In genomic region chr1:171531367-171531766, GRCm38 (mm10) we compare ENCODE assay signal across 28 mouse cellular contexts. TPM values are rescaled to one million over a fixed set of nuclear protein-coding genes. Genes with fewer than 3 reads are reported as not detected.
DNase-seq lines count a peak whose midpoint lies in the region; ATAC-seq and TF ChIP-seq lines count a peak whose summit lies in the region.
"Had no signal": no experiment of that assay in that cellular context is flagged by ENCODE, and none has a peak within 500 bp of the region (broad histone marks: within the 10 kb centered on the region; RNA-seq: fewer than 3 reads in every experiment).

No protein-coding gene starts in this region.

- ATAC-seq in megakaryocyte, adult 5-6 weeks (ENCODE audit: poor library complexity, severe bottlenecking) = no peak
- peak; percentile 9 for ATAC-seq in Patski
- no peak for ATAC-seq in midbrain, embryonic 15.5 days (replicated peaks)
- ATAC-seq: activated CD4-positive, CD25-positive, alpha-beta regulatory T cell, adult 4 months; CD4-positive, CD25-positive, alpha-beta regulatory T cell, adult 4 months had no signal

- POLR2A ChIA-PET in Patski (lab: Charles Lee) = no interaction called here

- no peak for TF ChIP-seq EP300 in MEL (IDR thresholded peaks at IDR 0.05; ENCODE audit: low read depth in 1 of 2, low read length in 2 of 2)

- no peaks in the 10 kb centered on the region for H3K36me3 ChIP-seq in megakaryocyte, embryonic 14.5 days (replicated peaks; ENCODE audit: low read length)
- no peaks in the 10 kb centered on the region for H3K36me3 ChIP-seq in testis, adult 2 months (ENCODE audit: control insufficient read depth, insufficient read depth, low read length)
- no peaks in the 10 kb centered on the region for H3K36me3 ChIP-seq in MEL (ENCODE audit: control insufficient read depth in 1 of 2, insufficient read depth in 2 of 2, low read length in 2 of 2)
- H3K36me3 ChIP-seq in midbrain, embryonic 15.5 days (replicated peaks) = no peaks in the 10 kb centered on the region
- H3K36me3 ChIP-seq: G1E had no signal

- no peak for TF ChIP-seq POLR2A in testis, adult 2 months (IDR thresholded peaks at IDR 0.05; ENCODE audit: control insufficient read depth, low read depth, low read length)
- no peak for TF ChIP-seq POLR2A in MEL (IDR thresholded peaks at IDR 0.05; ENCODE audit: control insufficient read depth in 1 of 2, insufficient read depth in 1 of 2, low read depth in 1 of 2, low read length in 2 of 2, poor library complexity in 1 of 2)

- H3K27ac ChIP-seq in testis, adult 2 months (ENCODE audit: control insufficient read depth, insufficient read depth, low read depth, low read length) = no peak overlapping the region
- no peak overlapping the region for H3K27ac ChIP-seq in MEL (ENCODE audit: control insufficient read depth, low read depth, low read length)
- no peak overlapping the region for H3K27ac ChIP-seq in midbrain, embryonic 15.5 days

- no peaks in the 10 kb centered on the region for H3K79me2 ChIP-seq in MEL (ENCODE audit: control insufficient read depth, insufficient read depth, low read length, poor library complexity)

- TF ChIP-seq CTCF in testis, adult 2 months (IDR thresholded peaks at IDR 0.05; ENCODE audit: control insufficient read depth, insufficient read depth, insufficient replicate concordance, low read depth, low read length) = 0 out of 2 replicates have a peak, but pooled peaks have one; percentile 6
- TF ChIP-seq CTCF in MEL (IDR thresholded peaks at IDR 0.05 in 2 of 3, conservative IDR thresholded peaks at IDR 0.05 in 1 of 3; ENCODE audit: control insufficient read depth in 1 of 3, insufficient read depth in 1 of 3, low read depth in 2 of 3, low read length in 3 of 3, poor library complexity in 1 of 3, severe bottlenecking in 1 of 3) = no peak
- no peak for TF ChIP-seq CTCF in Patski (IDR thresholded peaks at IDR 0.05)

- in situ Hi-C loops in Patski (cut with MboI; ENCODE audit: low pct_unique_long_range_greater_than_20kb) = no loop called here

- H3K4me2 ChIP-seq in midbrain, embryonic 15.5 days = no peak overlapping the region

- CTCF ChIA-PET in Patski (lab: Charles Lee) = interaction anchor here (2.4 kb wide), 1 partner anchor 37 kb away, joined by 8 read pairs; no protein-coding TSS in a partner anchor

- WGBS in midbrain, embryonic 15.5 days = 95% methylated on average over 4 of the region's 4 CpGs

- DNase-seq in testis, postnatal 10 days (ENCODE audit: low spot score) = no peak
- DNase-seq in MEL (ENCODE audit: low read depth, low spot score) (no peak), Patski (ENCODE audit: low read depth, low spot score) (no peak)
- DNase-seq in frontal cortex, postnatal 14 days (ENCODE audit: low spot score in 2 of 2) = no peak
- DNase-seq: adrenal gland, adult 2 months; adrenal gland, adult 8-10 months; adrenal gland, postnatal 10 days; adrenal gland, postnatal 14 days; adrenal gland, postnatal 25 days; adrenal gland, postnatal 36 days; B cell, adult 2 months; cerebellum, adult 11 months; cerebellum, adult 11-12 months; cerebellum, adult 18-20 months; cerebellum, adult 2 months had no signal

- H3K9me3 ChIP-seq in megakaryocyte, embryonic 14.5 days = no peaks in the 10 kb centered on the region
- H3K9me3 ChIP-seq in MEL (replicated peaks; ENCODE audit: insufficient read depth, low read length) = no peaks in the 10 kb centered on the region
- H3K9me3 ChIP-seq in midbrain, embryonic 15.5 days = no peaks in the 10 kb centered on the region

- peak overlapping the region; percentile 11 for H3K4me3 ChIP-seq in megakaryocyte, embryonic 14.5 days (replicated peaks)
- H3K4me3 ChIP-seq in testis, adult 2 months (ENCODE audit: control insufficient read depth, low read depth, low read length) = no peak overlapping the region
- no peak overlapping the region for H3K4me3 ChIP-seq in MEL (ENCODE audit: control insufficient read depth in 1 of 2, insufficient read depth in 1 of 2, low read depth in 2 of 2, low read length in 2 of 2)
- H3K4me3 ChIP-seq in midbrain, embryonic 15.5 days = no peak overlapping the region

- peaks cover 31% of the 10 kb centered on the region for H3K4me1 ChIP-seq in megakaryocyte, embryonic 14.5 days
- no peaks in the 10 kb centered on the region for H3K4me1 ChIP-seq in testis, adult 2 months (ENCODE audit: control insufficient read depth, insufficient read depth, low read length)
- no peaks in the 10 kb centered on the region for H3K4me1 ChIP-seq in MEL (ENCODE audit: control insufficient read depth in 1 of 2, insufficient read depth in 2 of 2, low read length in 2 of 2)
- no peaks in the 10 kb centered on the region for H3K4me1 ChIP-seq in midbrain, embryonic 15.5 days

- no peak overlapping the region for H3K9ac ChIP-seq in MEL (ENCODE audit: control insufficient read depth, low read depth, low read length, poor library complexity, severe bottlenecking)
- H3K9ac ChIP-seq in midbrain, embryonic 15.5 days = no peak overlapping the region

- peaks cover 14% of the 10 kb centered on the region for H3K27me3 ChIP-seq in megakaryocyte, embryonic 14.5 days (replicated peaks)
- H3K27me3 ChIP-seq in testis, adult 2 months (ENCODE audit: control insufficient read depth, insufficient read depth, low read length) = no peaks in the 10 kb centered on the region
- H3K27me3 ChIP-seq in MEL (ENCODE audit: control insufficient read depth in 1 of 2, insufficient read depth in 2 of 2, low read length in 2 of 2) (peaks cover 2% of the 10 kb centered on the region in 2 experiments), Patski (no peaks in the 10 kb centered on the region)
- no peaks in the 10 kb centered on the region for H3K27me3 ChIP-seq in midbrain, embryonic 15.5 days (replicated peaks)
- H3K27me3 ChIP-seq: CH12.LX had no signal

- TF ChIP-seq RAD21 in MEL (IDR thresholded peaks at IDR 0.05; ENCODE audit: low read depth, low read length) = no peak

TF ChIP-seq in MEL, 35 proteins besides CTCF, POLR2A, EP300 and RAD21:
- TF ChIP-seq ZNF384 (IDR thresholded peaks at IDR 0.05; ENCODE audit: low read depth, low read length) = no peak
- no peak for TF ChIP-seq NELFE (IDR thresholded peaks at IDR 0.05; ENCODE audit: low read depth, low read length)
- peak; percentile 85; the same call in 1 of the 2 replicates for TF ChIP-seq POLR2AphosphoS5 (IDR thresholded peaks at IDR 0.05; ENCODE audit: borderline replicate concordance, low read depth, low read length)

RNA-seq across cellular contexts. Expression of gene Itln1, which starts 3.7 kb away (rescaled TPM):
- 0.94 TPM in 1 of 2 replicates, not detected in the other for polyA plus RNA-seq in megakaryocyte, embryonic 14.5 days (2012; ENCODE audit: insufficient read depth, low replicate concordance)
- total RNA-seq in megakaryocyte, adult 5-6 weeks (2015) = not detected in 2 replicates
- not detected in 2 replicates for total RNA-seq in megakaryocyte, adult 5-6 weeks (2017)
- polyA plus RNA-seq in testis, adult 2 months (2012; rRNA removed) = 0.47 and 0.59 TPM in 2 replicates
- total RNA-seq in MEL (2012; rRNA removed) = not detected in 2 replicates
- polyA plus RNA-seq in MEL (2012; ENCODE audit: insufficient read depth in 1 of 2, insufficient read length in 2 of 2, low read depth in 1 of 2, low replicate concordance in 2 of 2, missing spikeins in 1 of 2) = not detected
- 1.0 TPM for polyA plus RNA-seq in Patski (2021)
- not detected in 2 replicates for polyA plus RNA-seq in midbrain, embryonic 15.5 days (2015; fragmentation: Nextera tagmentation; extraction: Ambion mirVana)
- total RNA-seq: adrenal gland, adult 18-20 months; adrenal gland, adult 2 months; adrenal gland, adult 8-10 months; adrenal gland, postnatal 10 days; adrenal gland, postnatal 14 days; adrenal gland, postnatal 25 days; adrenal gland, postnatal 36 days; adrenal gland, postnatal 4 days; CH12.LX; ES-E14; G1E had no signal
- polyA plus RNA-seq: activated CD4-positive, CD25-positive, alpha-beta regulatory T cell, adult 4 months; adrenal gland, adult 2 months; brain, embryonic 14.5 days; C2C12; CD4-positive, CD25-positive, alpha-beta regulatory T cell, adult 4 months; cerebellum, adult 2 months; G1E had no signal

RNA-seq across cellular contexts. Expression of gene Cd244a, which starts 27.6 kb away (rescaled TPM):
- not detected in 2 replicates for polyA plus RNA-seq in megakaryocyte, embryonic 14.5 days (2012; ENCODE audit: insufficient read depth, low replicate concordance)
- 12.3 and 15.1 TPM in 2 replicates for total RNA-seq in megakaryocyte, adult 5-6 weeks (2015)
- total RNA-seq in megakaryocyte, adult 5-6 weeks (2017) = 16.3 and 16.8 TPM in 2 replicates
- 0.12 and 0.16 TPM in 2 replicates for polyA plus RNA-seq in testis, adult 2 months (2012; rRNA removed)
- total RNA-seq in MEL (2012; rRNA removed) = not detected in 2 replicates
- polyA plus RNA-seq in MEL (2012; ENCODE audit: insufficient read depth in 1 of 2, insufficient read length in 2 of 2, low read depth in 1 of 2, low replicate concordance in 2 of 2, missing spikeins in 1 of 2) (not detected), Patski (2021) (not detected)
- polyA plus RNA-seq in midbrain, embryonic 15.5 days (2015; fragmentation: Nextera tagmentation; extraction: Ambion mirVana) = not detected in 2 replicates
- total RNA-seq: ES-E14 had no signal
- polyA plus RNA-seq: brain, embryonic 14.5 days; C2C12; cerebellum, adult 2 months; G1E had no signal

RNA-seq across cellular contexts. Expression of gene Alyref2, which starts 28.1 kb away (rescaled TPM):
- 4.6 and 9.8 TPM in 2 replicates for polyA plus RNA-seq in megakaryocyte, embryonic 14.5 days (2012; ENCODE audit: insufficient read depth, low replicate concordance)
- total RNA-seq in megakaryocyte, adult 5-6 weeks (2015) = 8.7 and 11.4 TPM in 2 replicates
- 12.7 and 13.2 TPM in 2 replicates for total RNA-seq in megakaryocyte, adult 5-6 weeks (2017)
- polyA plus RNA-seq in testis, adult 2 months (2012; rRNA removed) = 2.2 TPM in 2 replicates
- total RNA-seq in MEL (2012; rRNA removed) = 4.6 and 5.5 TPM in 2 replicates
- 1 to 10 TPM in 1 of 2 experiments, not detected in 1; 8.8 TPM for polyA plus RNA-seq in MEL (2012; ENCODE audit: insufficient read depth in 1 of 2, insufficient read length in 2 of 2, low read depth in 1 of 2, low replicate concordance in 2 of 2, missing spikeins in 1 of 2)
- polyA plus RNA-seq in Patski (2021) = 5.5 TPM
- polyA plus RNA-seq in midbrain, embryonic 15.5 days (2015; fragmentation: Nextera tagmentation; extraction: Ambion mirVana) = 33.1 and 34.3 TPM in 2 replicates
